Mouse (Mus musculus): ENCODE measurements at regions not wholly inside any gene's neighbourhood (a gene's known extent, or its start where the extent isn't known, plus 50 kb on each side); places are given as distances from the start of the nearest gene placed in this dataset.

- TF ChIP-seq POLR2A (IDR thresholded peaks at IDR 0.05; ENCODE audit: borderline replicate concordance, extremely low read depth, insufficient read depth, insufficient read length, poor library complexity, severe bottlenecking): no peak
- no peak for TF ChIP-seq CTCF (IDR thresholded peaks at IDR 0.05; ENCODE audit: borderline replicate concordance, extremely low read depth, insufficient read depth, insufficient read length)
These were observed 847.3 kb downstream of the Lrrtm4 start for GRCm38 (mm10) chr6:80865809-80866603.
